Mouse (Mus musculus) heart, postnatal 25 days (tissue): ENCODE measurements around the gene Gm6525. TPM values are rescaled to one million over a fixed set of nuclear protein-coding genes. Genes with fewer than 3 reads are reported as not detected.

ENCODE experiments used
- DNase-seq: peaks from one replicate; pipeline ENCODE4 v3.0.0; 2022; ENCODE audit warnings: low spot score
- intact Hi-C: fragments of 180-260 bp; cut with DNase I; formaldehyde crosslinking; loops from one replicate; pipeline ENCODE4 v1.15.1; 2025
- total RNA-seq, 2 experiments: library from RNA; stranded (reverse); gene quantifications; 2 replicates each; pipeline ENCODE4 v1.2.3; 2021

Gene Gm6525
- not detected for total RNA-seq

DNA sequence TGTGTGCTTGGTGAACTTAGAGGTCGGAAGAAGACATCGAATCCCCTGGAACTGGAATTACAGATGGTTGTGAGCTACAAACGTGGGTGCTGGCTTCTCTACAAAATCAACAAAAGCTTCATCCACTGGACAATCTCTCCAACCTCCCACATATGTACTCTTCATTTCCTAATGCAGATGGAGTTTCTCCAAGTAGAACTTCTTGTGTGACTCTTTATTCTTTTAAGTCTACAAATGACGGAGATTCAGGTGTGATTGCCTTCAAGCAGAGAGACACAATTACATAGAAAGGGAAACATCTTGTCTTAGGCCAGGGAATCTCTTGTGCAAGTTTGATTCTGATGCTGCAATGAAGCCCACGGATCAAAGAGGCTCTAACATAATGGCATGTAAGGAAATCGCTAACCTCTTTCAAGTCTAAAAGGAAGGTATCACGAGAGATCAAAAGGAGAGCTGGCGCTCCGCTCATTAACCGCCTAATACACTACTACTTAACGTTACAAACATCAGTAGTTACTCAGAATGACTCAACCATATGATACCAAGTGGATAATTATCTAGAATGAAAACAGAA, at the start of gene Gm6525:
Gene Gm6525 (plus strand): TSS at position 524 of the 574 bp plus-strand sequence.
- intact Hi-C loops, result no loop called here
- DNase-seq, result no peak

DNA sequence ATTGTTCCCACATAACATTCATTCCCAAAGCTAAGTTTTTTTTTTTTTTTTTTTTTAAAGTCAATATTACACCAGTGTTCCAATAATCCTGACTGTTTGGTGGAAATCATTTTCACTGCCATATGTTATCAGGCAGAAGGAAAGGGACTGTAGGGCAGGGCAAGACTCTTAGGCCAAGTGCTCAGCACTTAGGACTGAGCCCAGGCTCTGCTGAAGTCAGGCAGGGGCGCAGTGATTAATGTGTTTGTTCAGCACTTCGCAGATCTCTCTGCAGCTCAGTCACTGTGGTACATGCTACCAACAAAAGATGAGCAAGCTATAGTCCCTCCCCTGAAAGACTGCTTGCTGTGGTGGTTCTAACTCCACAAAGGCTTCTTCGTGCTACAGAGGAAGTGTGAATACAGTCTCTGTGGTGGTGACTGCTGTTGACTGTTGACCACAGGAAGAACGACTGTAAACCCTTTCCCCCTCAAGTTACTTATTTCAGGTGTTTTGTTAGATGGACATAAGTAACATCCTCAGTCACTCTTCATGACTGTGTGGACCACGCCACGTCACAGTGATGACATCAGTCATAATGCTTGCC, 48.1 kb upstream of the Gm6525 start:
- no peak for DNase-seq
- intact Hi-C loops, result no loop called here

DNA sequence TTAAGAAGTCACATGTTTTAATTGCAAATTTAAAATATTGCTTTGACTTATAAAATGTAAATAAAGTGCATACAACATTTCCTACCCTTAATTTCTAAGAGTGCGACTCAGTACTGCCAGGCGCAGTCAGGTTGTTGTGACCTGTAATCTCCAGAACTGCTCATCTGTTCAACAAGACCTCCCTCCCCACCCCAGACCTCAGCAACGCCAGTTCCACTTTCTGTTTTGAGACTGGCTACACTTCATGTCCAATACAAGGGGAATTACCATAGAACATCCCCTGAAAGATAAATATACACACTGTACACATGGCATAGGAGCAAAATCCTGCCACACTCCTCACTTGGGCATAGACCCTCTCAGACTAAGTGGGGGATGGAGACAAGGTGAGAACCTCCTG, 47.2 kb upstream of the Gm6525 start:
- intact Hi-C loops, result no loop called here
- no peak for DNase-seq

DNA sequence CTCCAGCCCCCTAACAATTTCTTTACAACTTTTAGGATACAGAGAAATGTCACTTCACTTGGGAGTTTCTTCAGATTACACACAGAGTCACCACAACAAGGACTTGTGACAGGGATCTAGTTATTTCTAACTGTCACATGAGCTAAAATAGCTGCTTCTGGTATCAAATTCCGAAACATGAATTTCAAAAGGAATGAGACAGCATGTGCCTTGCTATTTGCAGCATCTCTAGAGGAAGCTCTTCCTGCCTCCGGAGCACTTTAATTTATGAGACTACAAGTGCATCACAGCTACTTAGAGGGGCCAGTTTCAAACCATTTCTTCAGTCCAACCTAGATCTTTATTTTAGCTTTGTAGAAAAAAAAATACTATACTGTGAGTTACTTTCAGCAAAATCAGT, 46.5 kb upstream of the Gm6525 start:
- intact Hi-C loops, result no loop called here
- no peak for DNase-seq

DNA sequence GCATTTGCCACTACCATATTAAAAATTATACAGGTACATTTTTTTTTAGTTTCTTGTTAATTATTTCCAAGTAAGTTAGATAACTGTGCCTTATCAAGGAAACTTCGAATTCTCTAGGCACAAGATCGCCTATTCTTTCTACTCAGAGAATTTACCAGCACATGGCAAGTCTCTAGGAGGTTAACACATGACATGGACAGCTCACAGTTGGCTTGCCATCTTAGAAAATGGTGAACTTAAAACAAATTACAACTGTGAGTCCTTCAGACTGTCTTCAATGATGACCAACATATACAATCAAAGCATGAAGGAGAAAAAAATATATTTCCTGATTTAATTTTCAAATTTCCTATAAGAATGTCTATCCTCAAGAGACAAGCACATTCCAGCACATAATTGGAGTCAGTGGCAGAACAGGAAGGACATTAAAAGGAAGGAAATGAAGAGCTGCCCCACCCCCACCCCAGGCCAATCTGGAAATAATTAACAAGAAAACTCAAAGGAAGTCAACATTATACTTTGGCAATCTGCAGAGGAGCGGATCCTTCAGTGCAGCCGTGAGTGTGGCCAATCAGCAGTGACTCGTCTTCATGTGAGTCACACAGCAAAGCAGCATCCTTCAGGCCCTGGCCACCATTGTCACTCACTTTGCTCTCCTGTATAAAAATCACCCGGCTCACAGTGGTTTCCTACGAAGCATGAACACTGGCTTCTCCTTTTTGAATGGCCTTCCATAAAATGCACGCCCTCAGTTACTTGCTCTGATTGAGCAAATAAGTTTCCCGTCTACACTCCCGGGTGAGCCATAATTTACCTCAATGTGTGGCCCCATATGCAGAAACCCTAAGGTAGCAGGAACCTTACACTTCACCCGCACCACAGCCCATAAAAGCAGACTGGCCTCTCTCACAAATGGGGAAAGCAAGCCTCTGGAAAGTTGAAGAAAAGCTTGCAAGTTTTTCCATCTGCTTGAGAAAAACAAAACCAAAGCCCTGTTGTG, 44.7 kb upstream of the Gm6525 start:
- intact Hi-C loops, result no loop called here
- no peak for DNase-seq

DNA sequence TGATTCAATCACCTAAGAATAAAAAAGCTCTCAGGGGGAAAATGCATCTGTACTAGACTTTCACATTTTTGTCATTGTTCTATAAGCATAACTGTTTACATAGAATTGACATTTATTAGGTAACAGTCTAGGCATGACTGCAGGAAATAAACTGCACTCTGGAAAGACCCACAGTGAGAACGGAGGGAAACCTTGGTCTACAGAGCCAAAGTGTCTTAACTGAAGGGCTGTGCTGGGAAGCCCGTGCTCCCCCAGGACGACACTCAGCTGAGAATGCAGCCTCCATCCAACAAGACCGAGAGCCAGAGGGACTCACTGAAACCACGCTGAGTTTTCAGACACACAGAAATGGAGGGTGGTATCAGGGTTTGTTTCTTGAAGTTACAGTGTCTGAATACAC, 43.1 kb upstream of the Gm6525 start:
- DNase-seq, result no peak
- intact Hi-C loops, result no loop called here

DNA sequence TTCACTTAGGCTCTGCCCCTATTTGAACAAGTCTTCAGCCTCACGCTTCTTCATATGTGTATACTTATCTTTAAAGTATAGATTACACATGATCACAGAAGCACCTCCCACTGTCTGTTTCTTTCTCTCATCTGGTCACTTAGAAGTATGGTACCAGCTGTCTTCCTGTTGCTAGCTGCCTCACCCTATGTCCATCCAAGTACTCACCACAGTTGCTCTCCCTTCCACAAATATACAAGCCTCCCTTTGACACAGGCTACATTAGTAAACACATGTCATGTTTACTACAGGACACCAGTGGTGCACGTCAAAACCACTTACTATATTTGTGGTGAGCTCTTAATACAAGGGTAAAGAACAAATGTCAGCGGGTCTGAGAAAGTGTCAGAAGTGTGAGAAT, 42.5 kb upstream of the Gm6525 start:
- intact Hi-C loops, result no loop called here
- no peak for DNase-seq

DNA sequence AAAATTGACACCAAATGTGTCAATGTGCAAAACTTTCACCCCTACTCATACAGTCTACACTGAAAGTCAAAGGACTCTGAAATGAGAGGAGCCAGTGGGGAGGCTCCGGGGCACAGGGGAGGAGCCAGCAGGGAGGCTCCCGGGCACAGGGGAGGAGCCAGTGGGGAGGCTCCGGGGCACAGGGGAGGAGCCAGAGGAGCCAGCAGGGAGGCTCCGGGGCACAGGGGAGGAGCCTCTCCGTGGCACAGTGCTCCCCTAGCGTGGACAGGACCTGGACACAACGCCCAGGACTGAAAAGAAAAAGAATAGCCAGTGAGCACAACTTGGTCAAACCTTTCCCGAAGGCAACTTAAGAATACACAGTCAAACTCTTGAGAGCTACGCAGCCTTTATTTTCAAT, 38.5 kb upstream of the Gm6525 start:
- no peak for DNase-seq
- intact Hi-C loops, result no loop called here

DNA sequence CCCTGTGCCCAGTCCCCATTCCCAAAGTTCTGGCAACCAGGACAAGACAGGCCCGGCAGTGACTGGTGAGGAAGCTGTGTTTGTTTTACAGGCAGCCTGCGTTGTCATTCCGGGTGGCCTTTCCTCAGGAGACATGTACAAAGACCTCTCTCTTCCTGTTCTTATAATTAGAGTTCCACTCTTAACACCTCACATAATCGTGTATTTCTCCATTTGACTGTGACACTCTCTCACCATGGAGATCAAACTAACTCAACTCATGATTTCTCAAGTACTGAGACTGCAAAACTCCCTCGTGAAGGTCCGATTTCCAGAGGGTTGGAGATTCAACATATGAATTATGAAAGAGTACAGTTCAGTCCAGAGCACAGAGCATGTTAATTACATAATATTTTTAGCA, 38.0 kb upstream of the Gm6525 start:
- intact Hi-C loops, result no loop called here

DNA sequence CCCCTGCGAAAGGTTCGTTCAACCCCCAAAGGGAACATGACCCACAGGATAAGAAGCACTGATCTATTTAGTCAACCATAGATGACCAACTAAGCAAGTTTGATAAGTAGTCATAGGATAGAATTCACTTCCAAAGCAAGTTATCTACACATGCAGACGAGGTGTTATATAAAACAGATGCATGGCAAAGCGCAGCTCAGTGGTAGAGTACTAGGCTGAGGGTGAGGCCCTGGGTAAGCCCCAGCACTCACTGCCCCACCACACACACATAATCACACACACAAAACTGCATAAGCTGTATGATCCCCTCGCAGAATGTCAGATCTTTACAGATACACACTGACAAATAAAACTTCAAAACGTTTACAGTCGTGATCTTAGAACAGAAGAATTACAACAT, 37.4 kb upstream of the Gm6525 start:
- intact Hi-C loops, result no loop called here
- no peak for DNase-seq

More for the DNA sequence above, 38.0 kb upstream of the Gm6525 start:
- no peak for DNase-seq

DNA sequence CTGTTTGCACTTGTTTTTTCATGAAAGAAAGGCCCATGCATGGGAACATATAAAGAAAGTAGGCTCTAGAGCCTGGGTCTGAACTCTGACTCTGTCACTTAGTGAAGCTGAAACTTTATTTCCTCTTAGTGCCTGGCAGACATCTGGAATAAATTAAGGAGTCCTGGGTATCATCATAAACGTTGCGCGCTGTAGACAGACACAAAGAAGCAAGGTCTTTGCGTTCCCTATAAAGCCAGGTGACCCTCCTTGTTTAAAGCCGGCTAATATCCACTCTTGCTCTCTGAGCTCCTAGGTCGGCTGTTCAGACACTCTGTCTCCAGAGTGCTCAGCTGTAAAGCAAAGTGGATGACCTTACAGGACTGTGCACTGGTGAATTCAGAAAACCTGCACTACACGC, 33.0 kb upstream of the Gm6525 start:
- intact Hi-C loops, result no loop called here

DNA sequence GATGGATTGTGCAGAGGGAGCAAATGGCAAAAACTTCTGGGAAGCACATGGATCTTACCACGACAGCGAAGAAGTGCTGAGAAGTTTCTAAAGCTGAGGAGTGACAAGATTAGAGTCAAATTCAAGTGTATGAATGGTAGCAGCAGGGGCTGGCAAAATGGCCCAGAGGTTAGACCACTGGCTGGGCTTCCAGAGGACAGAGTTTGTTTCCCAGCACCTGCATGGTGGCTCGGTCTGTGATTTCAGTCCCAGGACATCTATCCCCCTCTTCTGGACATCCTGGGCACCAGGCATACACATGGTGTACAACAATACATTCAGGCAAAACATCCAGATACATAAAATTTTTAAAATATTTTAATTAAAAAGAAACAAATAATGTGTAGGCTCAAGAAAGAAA, 24.1 kb upstream of the Gm6525 start:
- no peak for DNase-seq
- intact Hi-C loops, result loop anchor here (10.0 kb wide), 1 partner anchor 305 kb away; the partner anchor contains the start of gene Tlr2

More for the DNA sequence above, 33.0 kb upstream of the Gm6525 start:
- no peak for DNase-seq

DNA sequence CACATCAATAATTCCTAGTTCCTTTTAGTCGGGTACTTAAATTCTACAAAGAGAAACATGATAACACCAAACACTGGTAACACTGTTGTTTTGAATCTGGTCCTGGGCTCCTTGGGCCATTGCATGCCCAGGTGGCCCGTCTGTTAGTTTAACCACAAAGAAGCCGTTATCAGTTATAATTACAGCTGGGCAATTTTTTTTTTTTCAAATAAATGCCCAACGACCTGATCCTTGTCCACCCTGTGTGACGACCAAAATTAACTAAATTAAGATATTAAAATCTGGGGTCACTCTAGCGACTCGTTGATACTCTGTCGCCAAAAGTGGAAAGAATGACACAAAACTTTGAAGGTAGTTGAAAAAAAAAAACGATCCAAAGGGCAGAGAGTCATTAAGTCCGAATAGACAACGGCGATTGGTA, 19.2 kb upstream of the Gm6525 start:
- intact Hi-C loops, result loop anchor here (1.0 to 10.0 kb wide), 4 partner anchors 17 to 310 kb away; partner anchors contain the start of genes Tlr2 and Tmem131l
- no peak for DNase-seq

DNA sequence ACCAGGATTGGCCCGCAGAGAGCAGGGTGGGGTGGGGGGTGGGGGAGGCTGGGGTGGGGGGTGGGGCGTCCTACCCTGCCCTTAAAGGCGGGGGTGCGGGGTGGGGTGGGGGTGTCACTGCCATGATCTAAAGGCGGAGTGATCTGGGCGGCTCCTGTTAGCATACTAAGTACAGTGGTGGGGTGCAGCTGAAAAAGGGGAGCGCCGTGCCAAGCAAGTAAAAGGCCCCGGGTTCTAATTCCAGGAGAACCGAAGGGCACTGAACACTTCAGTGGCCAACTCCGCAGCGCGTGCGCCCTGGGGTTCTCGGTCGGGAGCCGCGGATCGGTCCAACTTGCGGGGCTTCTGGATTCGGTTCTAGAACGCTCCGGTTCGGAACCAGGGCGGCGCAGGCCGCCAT, 18.8 kb upstream of the Gm6525 start:
- intact Hi-C loops, result loop anchor here (1.0 to 10.0 kb wide), 4 partner anchors 18 to 310 kb away; partner anchors contain the start of genes Tlr2 and Tmem131l
- no peak for DNase-seq

DNA sequence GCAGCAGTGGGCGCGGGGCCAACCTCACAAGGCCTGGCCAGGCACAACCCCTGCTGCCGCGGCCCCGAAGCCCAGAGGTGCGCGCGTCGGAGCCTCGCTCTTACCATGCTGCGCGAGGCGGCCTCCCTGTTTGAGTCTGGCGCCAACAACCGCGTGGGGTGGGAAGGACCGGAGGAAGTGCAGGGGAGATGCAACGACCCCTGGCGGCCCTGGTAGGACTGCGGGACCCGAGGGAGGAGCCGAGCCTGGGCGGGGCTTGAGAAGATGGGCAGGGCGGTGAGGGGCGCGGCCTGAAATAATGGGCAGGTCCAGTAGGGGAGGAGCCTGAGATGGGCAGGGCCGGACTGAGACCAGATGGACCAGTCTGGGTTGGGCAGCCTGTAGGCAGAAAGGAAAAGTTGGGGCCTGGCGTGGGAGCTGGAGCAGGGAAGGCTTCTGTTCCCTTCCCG, 18.3 kb upstream of the Gm6525 start, which contains the start of gene Mnd1:
Gene Mnd1 (minus strand): TSS at position 229 of the 449 bp plus-strand sequence.
- intact Hi-C loops, result loop anchor here (1.0 to 10.0 kb wide), 4 partner anchors 18 to 311 kb away; partner anchors contain the start of genes Tlr2 and Tmem131l
- DNase-seq, result peak; percentile 95

DNA sequence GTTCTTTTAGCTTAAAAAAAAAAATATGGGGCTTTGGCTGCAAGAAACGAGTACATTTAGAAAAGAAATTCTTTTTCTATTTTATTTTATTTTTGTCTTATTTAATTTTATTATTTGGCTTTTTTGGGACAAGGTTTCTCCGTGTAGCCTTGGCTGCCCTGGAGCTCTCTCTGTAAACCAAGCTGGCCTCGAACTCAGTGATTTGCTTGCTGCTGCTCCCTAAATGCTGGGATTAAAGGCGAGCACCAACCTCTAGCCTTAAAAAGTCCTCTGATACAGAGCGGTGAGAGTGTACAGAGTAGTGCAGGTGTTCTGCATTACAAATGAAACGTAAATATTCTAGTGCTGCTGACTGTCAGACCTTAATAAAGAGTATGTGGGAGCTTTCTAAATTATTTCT, 17.8 kb upstream of the Gm6525 start:
- no peak for DNase-seq
- intact Hi-C loops, result loop anchor here (5.0 to 10.0 kb wide), 3 partner anchors 114 to 311 kb away; partner anchors contain the start of genes Tlr2 and Tmem131l

DNA sequence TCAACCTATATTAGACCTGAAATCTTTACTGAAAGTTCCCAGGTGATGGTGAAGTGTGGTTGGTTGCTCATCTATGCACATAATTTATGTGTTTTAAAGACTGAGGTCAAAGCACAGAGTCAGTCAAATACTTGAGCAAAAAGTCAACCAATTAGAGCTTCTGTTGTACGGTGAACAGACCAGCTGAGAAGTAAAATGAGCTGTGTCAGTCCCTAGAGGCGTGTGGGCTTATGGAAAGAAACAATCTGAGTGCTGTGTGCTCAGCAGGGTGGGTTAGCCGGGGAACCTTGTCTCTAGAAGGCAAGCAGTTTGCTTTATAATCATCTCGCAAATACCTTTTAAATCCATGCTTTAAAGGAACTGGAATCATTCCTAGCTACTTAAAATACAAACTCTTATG, 16.9 kb upstream of the Gm6525 start:
- no peak for DNase-seq
- intact Hi-C loops, result loop anchor here (5.0 to 10.0 kb wide), 3 partner anchors 115 to 312 kb away; partner anchors contain the start of genes Tlr2 and Tmem131l

DNA sequence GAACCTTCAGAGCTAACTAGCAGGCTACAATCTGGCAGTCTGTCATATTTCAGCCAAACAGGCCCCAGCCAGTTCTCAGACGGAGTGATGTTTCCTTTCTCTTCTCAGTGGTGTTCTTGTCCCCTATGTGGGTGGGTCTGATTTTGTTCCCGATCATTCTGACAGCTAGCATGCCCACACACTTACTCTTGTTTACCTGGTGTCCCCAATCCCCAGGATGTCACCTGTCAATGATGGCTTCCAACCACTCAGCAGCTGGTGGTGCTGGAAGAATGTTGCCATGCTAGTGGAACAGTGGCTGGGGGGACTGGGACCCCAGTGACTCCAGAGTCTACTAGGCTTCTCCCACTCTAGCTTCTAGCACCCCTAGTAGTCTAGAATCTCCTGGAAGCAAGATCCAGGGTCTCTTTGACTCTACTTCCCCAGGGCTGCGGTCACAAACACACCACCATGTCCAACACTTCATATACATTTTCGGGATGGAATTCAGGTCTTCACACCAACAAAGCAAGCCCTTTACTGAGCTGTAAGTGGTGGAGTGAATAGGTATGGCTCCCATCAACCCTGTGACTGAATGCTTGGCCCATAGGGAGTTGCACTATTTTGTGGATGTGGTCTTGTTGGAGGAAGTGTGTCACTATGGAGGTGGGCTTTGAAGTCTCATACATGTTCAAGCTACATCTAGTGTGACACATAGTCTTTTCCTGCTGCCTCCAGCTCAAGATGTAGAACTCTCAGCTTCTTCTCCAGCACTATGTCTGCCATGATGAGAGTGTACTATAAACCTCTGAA, 16.1 kb upstream of the Gm6525 start:
- no peak for DNase-seq
- intact Hi-C loops, result loop anchor here (5.0 to 10.0 kb wide), 3 partner anchors 115 to 313 kb away; partner anchors contain the start of genes Tlr2 and Tmem131l

DNA sequence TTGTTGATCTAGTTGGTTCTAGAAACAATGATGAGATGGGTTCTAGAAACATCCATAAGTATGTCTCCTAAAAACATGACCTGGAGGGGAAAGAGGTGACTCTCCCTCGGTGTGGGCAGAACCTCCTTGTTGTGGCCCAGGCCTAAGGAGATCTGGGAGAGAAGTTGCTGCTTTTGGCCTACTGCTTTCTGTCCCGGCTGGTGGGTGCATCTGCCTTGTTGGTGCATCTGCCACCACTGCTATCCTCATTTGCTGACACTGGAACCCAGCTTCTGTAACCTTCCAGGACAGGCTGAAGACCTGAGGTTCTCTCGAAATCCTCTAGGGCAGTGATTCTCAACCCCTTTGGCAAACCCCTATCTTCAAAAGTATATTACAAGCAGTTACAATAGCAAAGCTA, 8.5 kb upstream of the Gm6525 start:
- DNase-seq, result no peak
- intact Hi-C loops, result no loop called here
